Mouse (Mus musculus) thymus, adult 2 months (tissue): ENCODE measurements at regions not wholly inside any gene's neighbourhood (a gene's known extent, or its start where the extent isn't known, plus 50 kb on each side); places are given as distances from the start of the nearest gene placed in this dataset.
"Not testable (repeated sequence)": the region's sequence is repeated elsewhere in the genome, so short reads cannot be mapped to it uniquely, and the experiment has no call there.

Source experiments
- DNase-seq: peaks from one replicate; pipeline ENCODE4 v3.0.0; 2021
- H3K27ac ChIP-seq: fragments of 200-500 bp; 2 replicates; pipeline ENCODE4 v1.5.1; 2012; ENCODE audit warnings: low read length, control low read depth; ENCODE audit not compliant: control insufficient read depth, insufficient read depth
- H3K27me3 ChIP-seq: fragments of 200-500 bp; 2 replicates; pipeline ENCODE4 v1.6.1; 2012; ENCODE audit warnings: mild to moderate bottlenecking, low read length, moderate library complexity, mixed read lengths; ENCODE audit not compliant: control insufficient read depth, insufficient read depth
- H3K36me3 ChIP-seq: fragments of 200-500 bp; 2 replicates; pipeline ENCODE4 v1.6.1; 2012; ENCODE audit warnings: mild to moderate bottlenecking, low read length, moderate library complexity; ENCODE audit not compliant: control insufficient read depth, insufficient read depth
- H3K4me1 ChIP-seq: fragments of 200-500 bp; replicated peaks from 2 replicates; pipeline ENCODE4 v1.6.1; 2012; ENCODE audit warnings: low read length; ENCODE audit not compliant: control insufficient read depth, insufficient read depth
- H3K4me3 ChIP-seq: fragments of 200-500 bp; 2 replicates; pipeline ENCODE4 v1.5.1; 2012; ENCODE audit warnings: mild to moderate bottlenecking, low read length, control low read depth, moderate library complexity; ENCODE audit not compliant: control insufficient read depth, insufficient read depth
- CTCF ChIP-seq: fragments of 200-500 bp; IDR thresholded peaks from 2 replicates; pipeline ENCODE4 v1.5.1; 2012; ENCODE audit warnings: mild to moderate bottlenecking, control low read depth, low read length, moderate library complexity, borderline replicate concordance; ENCODE audit not compliant: control insufficient read depth, poor library complexity, insufficient read depth; ENCODE audit errors: extremely low read depth
- POLR2A ChIP-seq: fragments of 200-500 bp; IDR thresholded peaks from 2 replicates; pipeline ENCODE4 v1.6.1; 2012; ENCODE audit warnings: mild to moderate bottlenecking, low read length, control low read depth, moderate library complexity; ENCODE audit not compliant: control insufficient read depth, poor library complexity, insufficient read depth; ENCODE audit errors: extremely low read depth
- WGBS: fragments of 180-500 bp; shearing (Covaris S2); methylation state at CpG from one replicate; pipeline ENCODE4 v1.1.7; 2018; 5-methylcytosine and 5-hydroxymethylcytosine counted together

DNA sequence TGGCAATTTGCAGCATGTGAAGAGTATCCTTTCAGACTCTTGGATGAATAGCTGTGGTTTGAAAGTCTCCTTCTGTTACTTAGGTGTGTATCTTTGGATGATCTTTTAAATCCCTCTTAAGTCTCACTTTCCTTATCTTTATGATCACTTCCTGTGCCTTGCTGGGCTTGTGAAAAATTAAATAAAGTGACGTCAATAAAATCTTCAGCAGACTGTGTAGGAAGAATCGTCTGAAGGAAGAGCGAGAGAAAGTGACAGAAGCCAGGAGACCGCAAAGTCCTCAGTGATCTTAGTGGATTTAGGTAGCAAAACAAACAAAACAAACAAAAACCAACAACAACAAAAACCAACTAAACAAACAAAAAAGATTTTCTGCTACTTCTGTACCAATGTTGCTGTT is 459.6 kb upstream of the Dab2 start:
- H3K27ac ChIP-seq = no peak overlapping the region
- DNase-seq = no peak
- 59% methylated on average over 4 of the region's 4 CpGs for WGBS
- H3K4me1 ChIP-seq = no peaks in the 10 kb centered on the region
- H3K4me3 ChIP-seq = no peak overlapping the region
- no peaks in the 10 kb centered on the region for H3K27me3 ChIP-seq
- H3K36me3 ChIP-seq = no peaks in the 10 kb centered on the region
- TF ChIP-seq CTCF (no peak), POLR2A (no peak)

DNA sequence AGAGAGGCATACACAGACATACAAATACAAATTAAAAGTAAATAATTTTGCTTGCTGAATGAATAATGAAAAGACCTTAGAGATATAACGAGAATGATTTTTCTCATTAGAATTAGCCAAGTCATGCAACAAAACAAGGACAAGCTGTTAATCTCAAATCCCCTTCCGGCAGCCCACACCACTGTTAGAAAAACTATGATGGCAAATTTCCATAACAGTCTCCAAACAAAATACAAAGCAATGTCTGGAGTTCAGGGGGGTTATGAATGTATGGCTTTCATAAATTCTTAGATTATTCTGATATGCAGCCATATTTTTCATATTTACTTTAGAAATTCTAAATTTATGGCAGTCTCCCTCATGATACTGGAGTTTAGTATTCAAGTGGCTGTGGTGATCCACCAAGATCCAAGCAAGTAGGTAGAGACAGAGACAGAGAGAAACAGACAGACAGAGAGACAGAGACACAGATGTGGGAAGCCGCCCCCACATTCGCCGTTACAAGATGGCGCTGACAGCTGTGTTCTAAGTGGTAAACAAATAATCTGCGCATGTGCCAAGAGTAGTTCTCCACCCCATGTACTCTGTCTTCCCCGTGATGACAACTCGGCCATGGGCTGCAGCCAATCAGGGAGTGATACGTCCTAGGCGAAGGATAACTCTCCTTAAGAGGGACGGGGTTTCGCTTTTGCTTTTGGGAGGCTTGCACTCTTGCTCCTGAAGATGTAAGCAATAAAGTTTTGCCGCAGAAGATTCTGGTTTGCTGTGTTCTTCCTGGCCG is 458.0 kb upstream of the Dab2 start:
- H3K36me3 ChIP-seq, DNase-seq: not testable (repeated sequence)
- 97% methylated on average over 15 of the region's 15 CpGs for WGBS

DNA sequence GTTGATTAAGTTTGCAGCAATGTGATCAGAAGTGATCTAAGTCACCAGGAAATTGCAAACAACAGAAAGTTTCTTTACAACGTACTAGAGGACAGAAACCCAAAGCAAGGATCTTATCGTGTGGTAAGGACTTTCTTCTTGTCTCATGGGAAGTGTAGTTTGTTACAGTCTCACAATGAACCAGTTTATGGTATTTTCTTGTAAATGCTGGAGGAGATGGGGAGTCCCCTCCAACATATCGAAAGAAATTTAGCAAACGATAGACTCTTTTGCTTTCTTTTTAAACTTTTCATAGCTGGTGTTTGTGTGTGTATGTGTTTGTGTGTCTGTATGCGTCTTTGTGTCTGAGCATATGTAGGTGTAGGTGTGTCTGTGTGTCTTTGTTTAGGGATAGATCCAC is 453.0 kb upstream of the Dab2 start:
- Histone ChIP-seq H3K27ac (no peak overlapping the region), H3K4me1 (no peaks in the 10 kb centered on the region), H3K27me3 (no peaks in the 10 kb centered on the region), H3K4me3 (no peak overlapping the region), H3K36me3 (no peaks in the 10 kb centered on the region)
- TF ChIP-seq CTCF (no peak), POLR2A (no peak)
- DNase-seq = no peak
- WGBS = 93% methylated on average over 5 of the region's 5 CpGs

More for the DNA sequence above, 458.0 kb upstream of the Dab2 start:
- H3K27ac ChIP-seq, H3K27me3 ChIP-seq, H3K4me1 ChIP-seq, H3K4me3 ChIP-seq: not testable (repeated sequence)

GRCm38 (mm10) chr15:5847413-5848100 is 452.0 kb upstream of the Dab2 start:
- no peak overlapping the region for H3K27ac ChIP-seq
- TF ChIP-seq POLR2A = no peak
- no peaks in the 10 kb centered on the region for H3K27me3 ChIP-seq
- no peaks in the 10 kb centered on the region for H3K36me3 ChIP-seq
- DNase-seq = no peak
- H3K4me1 ChIP-seq = no peaks in the 10 kb centered on the region
- WGBS = 98% methylated on average over 3 of the region's 3 CpGs
- no peak overlapping the region for H3K4me3 ChIP-seq

DNA sequence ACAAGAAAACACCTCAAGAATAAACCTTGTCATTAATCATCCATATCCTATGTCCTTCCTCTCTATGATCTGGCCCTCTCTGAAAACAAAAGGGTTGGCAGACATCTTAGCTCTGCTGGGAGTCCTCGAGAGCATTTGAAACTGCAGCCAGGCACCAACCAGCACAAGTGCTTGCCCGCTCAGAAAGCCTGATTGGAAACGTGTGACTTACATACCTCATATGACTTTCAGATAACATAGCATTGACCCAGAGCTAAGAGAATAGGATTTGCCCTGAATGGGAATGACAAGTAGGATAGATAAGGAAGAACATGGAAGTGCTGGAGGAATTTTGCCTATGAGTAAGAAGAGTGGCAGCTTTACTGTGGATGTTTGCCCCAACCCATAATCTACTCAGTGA is 447.1 kb upstream of the Dab2 start:
- no peaks in the 10 kb centered on the region for H3K27me3 ChIP-seq
- H3K4me1 ChIP-seq = no peaks in the 10 kb centered on the region
- no peak overlapping the region for H3K4me3 ChIP-seq
- H3K27ac ChIP-seq = no peak overlapping the region
- no peak for DNase-seq
- WGBS = 89% methylated on average over 3 of the region's 3 CpGs
- TF ChIP-seq POLR2A (no peak), CTCF (no peak)
- no peaks in the 10 kb centered on the region for H3K36me3 ChIP-seq

DNA sequence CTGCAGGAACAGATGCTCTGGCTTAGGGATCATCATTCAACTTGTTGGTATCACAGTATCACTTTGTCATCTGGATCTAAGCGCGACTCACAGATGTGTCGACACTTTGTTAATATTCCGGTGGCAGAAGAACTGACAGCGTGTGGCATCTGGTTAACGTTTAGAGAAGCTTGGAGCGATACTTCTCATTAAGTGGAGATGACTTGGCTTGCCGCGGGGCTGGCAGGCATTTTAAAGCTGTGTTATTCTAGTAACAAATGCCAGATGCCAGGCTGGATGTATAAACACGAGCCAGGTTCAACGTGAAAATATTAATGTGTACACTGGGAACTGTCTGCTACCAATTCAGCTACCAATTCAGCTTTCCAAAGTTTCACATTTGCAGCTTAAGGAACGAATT is 430.3 kb upstream of the Dab2 start:
- DNase-seq = no peak
- WGBS = 96% methylated on average over 12 of the region's 12 CpGs
- no peaks in the 10 kb centered on the region for H3K4me1 ChIP-seq
- H3K4me3 ChIP-seq = no peak overlapping the region
- H3K27ac ChIP-seq = no peak overlapping the region
- H3K36me3 ChIP-seq = no peaks in the 10 kb centered on the region
- no peak for TF ChIP-seq POLR2A
- no peak for TF ChIP-seq CTCF
- H3K27me3 ChIP-seq = no peaks in the 10 kb centered on the region

DNA sequence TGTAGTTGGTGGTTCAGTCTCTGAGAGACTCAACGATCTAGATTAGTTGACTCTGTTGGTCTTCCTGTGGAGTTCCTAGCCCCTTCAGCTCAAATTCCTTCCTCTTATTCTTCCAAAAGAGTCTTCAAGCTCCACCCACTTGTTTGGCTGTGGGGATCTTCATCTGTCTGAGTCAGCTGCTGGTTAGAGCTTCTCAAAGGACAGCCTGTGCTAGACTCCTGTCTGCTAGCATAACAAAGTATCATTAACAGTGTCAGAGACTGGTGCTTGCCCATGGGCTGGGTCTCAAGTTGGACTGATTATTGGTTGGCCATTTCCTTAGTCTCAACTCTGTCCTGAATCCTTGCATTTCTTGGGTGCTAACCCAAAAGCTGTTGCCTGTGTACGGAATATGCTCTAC is 429.7 kb upstream of the Dab2 start:
- Histone ChIP-seq H3K4me3 (no peak overlapping the region), H3K27ac (no peak overlapping the region), H3K36me3 (no peaks in the 10 kb centered on the region), H3K27me3 (no peaks in the 10 kb centered on the region), H3K4me1 (no peaks in the 10 kb centered on the region)
- TF ChIP-seq CTCF (no peak), POLR2A (no peak)
- 76% methylated on average over 2 of the region's 2 CpGs for WGBS
- no peak for DNase-seq
